Mouse (Mus musculus): Measurements from ENCODE around the gene Ube2b.

Ube2b gene

GRCm38 (mm10) chr11:51937361-51937781, 63.2 kb downstream of the Ube2b start:
- DNase-seq (ENCODE audit: inconsistent age in 2 of 2, low spot score in 1 of 2) = no peak

GRCm38 (mm10) chr11:51935636-51936434, 64.7 kb downstream of the Ube2b start:
- no peak for DNase-seq (ENCODE audit: inconsistent age in 2 of 2, low spot score in 1 of 2)

All from adrenal gland, adult (tissue).